Mouse (Mus musculus) ES-E14 (cell line): Measurements from ENCODE around the gene Cxcl15. TPM values are rescaled to one million over a fixed set of nuclear protein-coding genes. Genes with fewer than 3 reads are reported as not detected.
"Not testable (repeated sequence)": the region's sequence is repeated elsewhere in the genome, so short reads cannot be mapped to it uniquely, and the experiment has no call there.

Experiments used
- DNase-seq: peaks from one replicate; pipeline ENCODE4 v3.0.0-alpha.2; 2013; ENCODE audit warnings: low read depth, low spot score
- H3K27ac ChIP-seq: 2 replicates; pipeline ENCODE4 v1.5.1; 2012; ENCODE audit warnings: low read depth, mild to moderate bottlenecking, low read length, moderate library complexity, mixed read lengths; ENCODE audit not compliant: poor library complexity, insufficient read depth, severe bottlenecking
- H3K36me3 ChIP-seq: 2 replicates; pipeline ENCODE4 v1.6.1; 2012; ENCODE audit warnings: mild to moderate bottlenecking, low read length, moderate library complexity, mixed read lengths; ENCODE audit not compliant: control insufficient read depth, poor library complexity, insufficient read depth, severe bottlenecking
- H3K4me1 ChIP-seq, 2 experiments: fragments of 150-350 bp in 1 of 2; sonication (generic) in 1 of 2; 2 replicates each; pipeline ENCODE4 v1.6.1; 2012; ENCODE audit warnings: low read length in 2 of 2, mild to moderate bottlenecking in 1 of 2, mixed read lengths in 1 of 2; ENCODE audit not compliant: control insufficient read depth in 2 of 2, insufficient read depth in 2 of 2, poor library complexity in 1 of 2
- H3K4me3 ChIP-seq, 2 experiments: fragments of 150-350 bp in 1 of 2; sonication (generic) in 1 of 2; 2 replicates each; pipeline ENCODE4 v1.5.1; 2012; ENCODE audit warnings: low read length in 2 of 2, low read depth in 1 of 2, mild to moderate bottlenecking in 1 of 2, mixed read lengths in 1 of 2; ENCODE audit not compliant: insufficient read depth in 1 of 2, poor library complexity in 1 of 2, severe bottlenecking in 1 of 2
- H3K9ac ChIP-seq: 2 replicates; pipeline ENCODE4 v1.6.1; 2012; ENCODE audit warnings: low read depth, mild to moderate bottlenecking, low read length, mixed read lengths; ENCODE audit not compliant: poor library complexity, insufficient read depth, severe bottlenecking
- H3K9me3 ChIP-seq: fragments of 150-350 bp; sonication (generic); 2 replicates; pipeline ENCODE4 v1.6.1; 2012; ENCODE audit warnings: low read depth, mild to moderate bottlenecking, low read length; ENCODE audit not compliant: control insufficient read depth, insufficient read depth
- CHD2 ChIP-seq: IDR thresholded peaks from 2 replicates; pipeline ENCODE4 v1.6.1; 2014; ENCODE audit warnings: mild to moderate bottlenecking, low read depth, low read length, inconsistent platforms
- HCFC1 ChIP-seq: IDR thresholded peaks from 2 replicates; pipeline ENCODE4 v1.6.1; 2012; ENCODE audit warnings: low read length, inconsistent platforms, borderline replicate concordance; ENCODE audit not compliant: insufficient read depth
- MAFK ChIP-seq: IDR thresholded peaks from 2 replicates; pipeline ENCODE4 v1.6.1; 2014; ENCODE audit warnings: mild to moderate bottlenecking, low read depth, low read length, inconsistent platforms; ENCODE audit not compliant: insufficient read depth
- ZC3H11A ChIP-seq: IDR thresholded peaks from 2 replicates; pipeline ENCODE4 v1.6.1; 2012; ENCODE audit warnings: low read depth, mild to moderate bottlenecking, inconsistent platforms, low read length, borderline replicate concordance
- ZNF384 ChIP-seq: IDR thresholded peaks from 2 replicates; pipeline ENCODE4 v1.6.1; 2012; ENCODE audit warnings: low read depth, low read length, inconsistent platforms
- in situ Hi-C, 2 experiments: fragments of 600-800 bp; cut with MboI; formaldehyde crosslinking; loops; one replicate each; pipeline ENCODE4 v1.15.1; 2025; ENCODE audit warnings: low sequenced_read_pairs in 2 of 2, inconsistent platforms in 1 of 2; ENCODE audit not compliant: unreplicated experiment in 2 of 2
- total RNA-seq: library from RNA; depleted of rRNA; stranded (reverse); fragments of 300-350 nt; gene quantifications from 2 replicates; pipeline ENCODE4 v1.2.3, GENCODE M21; 2012

Cxcl15 gene
- total RNA-seq, 1 experiment, result not detected

GRCm38 (mm10) chr5:90785659-90786588 is 8.4 kb upstream of the Cxcl15 start, which contains the start of gene Cxcl3:
Cxcl3 (plus strand) TSS chr5:90786103.
- DNase-seq, result peak; percentile 44

GRCm38 (mm10) chr5:90788114-90788513 is 6.2 kb upstream of the Cxcl15 start:
- Histone ChIP-seq H3K36me3 (no peaks in the 10 kb centered on the region), H3K4me1 (no peaks in the 10 kb centered on the region), H3K9me3 (no peaks in the 10 kb centered on the region), H3K9ac (no peak overlapping the region), H3K4me3 (no peak overlapping the region), H3K27ac (no peak overlapping the region)
- TF ChIP-seq MAFK (peak; percentile 60; the same call in 1 of the 2 replicates), CHD2 (no peak)
- in situ Hi-C loops, result loop anchor here (10.0 to 25.0 kb wide), 2 partner anchors 126 to 133 kb away; no protein-coding TSS in a partner anchor
- no peak for DNase-seq

More at GRCm38 (mm10) chr5:90785659-90786588, 8.4 kb upstream of the Cxcl15 start, which contains the start of gene Cxcl3:
- Histone ChIP-seq H3K27ac (no peak within 1 kb of the TSS), H3K36me3 (no peaks in the 10 kb centered on the region), H3K4me3 (peak within 1 kb of the TSS; percentile 43 to 45; a peak in 3 of 4 replicates), H3K9ac (no peak within 1 kb of the TSS), H3K4me1 (no peaks in the 10 kb centered on the region), H3K9me3 (no peaks in the 10 kb centered on the region)
- TF ChIP-seq CHD2 (no peak), ZNF384 (no peak), MAFK (no peak), HCFC1 (no peak), ZC3H11A (no peak)
- in situ Hi-C loops, result loop anchor here (10.0 to 25.0 kb wide), 2 partner anchors 124 to 131 kb away; no protein-coding TSS in a partner anchor

GRCm38 (mm10) chr5:90789306-90790073 is 4.8 kb upstream of the Cxcl15 start:
- Histone ChIP-seq H3K27ac (no peak overlapping the region), H3K9me3 (no peaks in the 10 kb centered on the region), H3K4me1 (no peaks in the 10 kb centered on the region), H3K4me3 (no peak overlapping the region), H3K36me3 (no peaks in the 10 kb centered on the region), H3K9ac (no peak overlapping the region)
- TF ChIP-seq CHD2 (no peak), HCFC1 (no peak), MAFK (no peak), ZNF384 (no peak), ZC3H11A (no peak)
- in situ Hi-C loops, result loop anchor here (10.0 to 25.0 kb wide), 2 partner anchors 127 to 135 kb away; no protein-coding TSS in a partner anchor
- DNase-seq, result no peak

GRCm38 (mm10) chr5:90790074-90790502 is 4.2 kb upstream of the Cxcl15 start:
- H3K4me1 ChIP-seq, result no peaks in the 10 kb centered on the region
- no peak for TF ChIP-seq ZNF384
- TF ChIP-seq MAFK, result no peak
- TF ChIP-seq HCFC1, result no peak
- no peak for TF ChIP-seq CHD2
- TF ChIP-seq ZC3H11A, result no peak
- no peaks in the 10 kb centered on the region for H3K9me3 ChIP-seq
- H3K36me3 ChIP-seq, result no peaks in the 10 kb centered on the region
- in situ Hi-C loops, result loop anchor here in 1 of 2 experiments (25.0 kb wide), 1 partner anchor 128 kb away; no protein-coding TSS in a partner anchor
- no peak overlapping the region for H3K4me3 ChIP-seq
- H3K27ac ChIP-seq, result no peak overlapping the region
- no peak for DNase-seq
- no peak overlapping the region for H3K9ac ChIP-seq

GRCm38 (mm10) chr5:90795392-90795791 is 1.1 kb downstream of the Cxcl15 start:
- not testable (repeated sequence) for H3K4me3 ChIP-seq, H3K9ac ChIP-seq, H3K27ac ChIP-seq, H3K36me3 ChIP-seq, H3K9me3 ChIP-seq, DNase-seq, H3K4me1 ChIP-seq
- in situ Hi-C loops, result loop anchor here in 1 of 2 experiments (25.0 kb wide), 1 partner anchor 133 kb away; no protein-coding TSS in a partner anchor
